Mouse (Mus musculus): ENCODE measurements around the gene Kif1b. TPM values are rescaled to one million over a fixed set of nuclear protein-coding genes. Genes with fewer than 3 reads are reported as not detected.

The Kif1b gene
- total and polyA plus RNA-seq, 3 experiments = 10.0 to 27.6 (median 17.0) TPM

DNA sequence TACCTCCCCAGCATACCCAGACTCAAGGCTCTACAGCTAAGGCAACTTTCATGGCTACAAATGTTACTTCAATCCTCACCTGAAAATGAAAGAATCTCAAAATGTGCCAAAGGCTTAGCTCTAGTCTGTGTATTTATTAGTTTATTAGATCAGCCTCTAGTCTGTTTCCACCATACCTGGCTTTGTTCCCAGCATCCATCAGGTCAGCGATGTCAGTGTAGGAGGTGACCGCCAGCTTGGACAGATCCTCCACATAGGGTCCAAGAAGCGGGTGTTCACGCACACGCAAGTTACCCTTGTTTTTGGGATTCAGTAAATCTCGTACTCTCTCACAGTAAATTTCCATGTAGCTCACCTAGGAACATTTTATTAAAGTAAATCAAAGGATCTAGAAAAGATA lies 37.0 kb downstream of the Kif1b start:
- peaks cover 44 to 69% of the 10 kb centered on the region in 2 experiments for H3K36me3 ChIP-seq (replicated peaks in 1 of 2; ENCODE audit: control insufficient read depth in 1 of 2, insufficient read depth in 1 of 2, low read length in 1 of 2)
- peaks cover 0 to 4% of the 10 kb centered on the region in 2 experiments; a peak in 2 of 4 replicates for H3K4me1 ChIP-seq (ENCODE audit: control insufficient read depth in 1 of 2, insufficient read depth in 2 of 2)
- dilution Hi-C loops (cut with MboI; ENCODE audit: extremely low pct_ligation_motif_present, extremely low pct_unique_long_range_greater_than_20kb, low sequenced_read_pairs) = no loop called here
- peaks cover 4% of the 10 kb centered on the region for H3K9me3 ChIP-seq (replicated peaks; ENCODE audit: low read length)
- TF ChIP-seq NRF1 (IDR thresholded peaks at IDR 0.05; ENCODE audit: low read depth, low read length) (no peak), ZMIZ1 (IDR thresholded peaks at IDR 0.05; ENCODE audit: low read depth, low read length) (0 out of 2 replicates have a peak, but pooled peaks have one; percentile 16)
- no peak overlapping the region for H3K9ac ChIP-seq (ENCODE audit: insufficient read depth, low read depth)
- H3K79me2 ChIP-seq (replicated peaks; ENCODE audit: control insufficient read depth, extremely low read depth, insufficient read depth, poor library complexity, severe bottlenecking) = peaks cover 9% of the 10 kb centered on the region
- in situ Hi-C loops (cut with MboI; ENCODE audit: low pct_ligation_motif_present, low pct_unique_long_range_greater_than_20kb, low sequenced_read_pairs) = no loop called here
- no peaks in the 10 kb centered on the region for H3K27me3 ChIP-seq (replicated peaks)
- DNase-seq (ENCODE audit: extremely low read depth) = no peak
- no peak overlapping the region for H3K4me3 ChIP-seq (replicated peaks in 1 of 3; ENCODE audit: low read depth in 2 of 3, low read length in 2 of 3, poor library complexity in 1 of 3)
- H3K27ac ChIP-seq (ENCODE audit: insufficient read depth, low read depth) = no peak overlapping the region
- H3K4me2 ChIP-seq (ENCODE audit: insufficient read depth, low read depth, poor library complexity, severe bottlenecking) = no peak overlapping the region

- Histone ChIP-seq H3K27me3 (replicated peaks) (no peaks in the 10 kb centered on the region), H3K9ac (ENCODE audit: insufficient read depth, low read depth) (no peak overlapping the region), H3K36me3 (replicated peaks in 1 of 2; ENCODE audit: control insufficient read depth in 1 of 2, insufficient read depth in 1 of 2, low read length in 1 of 2) (peaks cover 45 to 68% of the 10 kb centered on the region in 2 experiments), H3K4me2 (ENCODE audit: insufficient read depth, low read depth, poor library complexity, severe bottlenecking) (no peak overlapping the region), H3K4me3 (replicated peaks in 1 of 3; ENCODE audit: low read depth in 2 of 3, low read length in 2 of 3, poor library complexity in 1 of 3) (no peak overlapping the region), H3K4me1 (ENCODE audit: control insufficient read depth in 1 of 2, insufficient read depth in 2 of 2) (peaks cover 0 to 5% of the 10 kb centered on the region in 2 experiments; a peak in 2 of 4 replicates), H3K9me3 (replicated peaks; ENCODE audit: low read length) (peaks cover 4% of the 10 kb centered on the region), H3K79me2 (replicated peaks; ENCODE audit: control insufficient read depth, extremely low read depth, insufficient read depth, poor library complexity, severe bottlenecking) (peaks cover 16% of the 10 kb centered on the region), H3K27ac (ENCODE audit: insufficient read depth, low read depth) (no peak overlapping the region)
- no peak for DNase-seq (ENCODE audit: extremely low read depth)
- in situ Hi-C loops (cut with MboI; ENCODE audit: low pct_ligation_motif_present, low pct_unique_long_range_greater_than_20kb, low sequenced_read_pairs) = no loop called here
- dilution Hi-C loops (cut with MboI; ENCODE audit: extremely low pct_ligation_motif_present, extremely low pct_unique_long_range_greater_than_20kb, low sequenced_read_pairs) = no loop called here
- no peak for TF ChIP-seq CHD2 (IDR thresholded peaks at IDR 0.05; ENCODE audit: low read length)
- no peak for TF ChIP-seq POLR2AphosphoS2 (IDR thresholded peaks at IDR 0.05; ENCODE audit: low read depth, low read length)
- no peak for TF ChIP-seq SMC3 (IDR thresholded peaks at IDR 0.05; ENCODE audit: low read depth, low read length)
- no peak for TF ChIP-seq IRF4 (IDR thresholded peaks at IDR 0.05; ENCODE audit: low read depth, low read length)
- no peak for TF ChIP-seq NRF1 (IDR thresholded peaks at IDR 0.05; ENCODE audit: low read depth, low read length)
- no peak for TF ChIP-seq MYC (IDR thresholded peaks at IDR 0.05; ENCODE audit: low read depth, low read length)
Measured at GRCm38 (mm10) chr4:149269026-149269425, 38.5 kb downstream of the Kif1b start.

DNA sequence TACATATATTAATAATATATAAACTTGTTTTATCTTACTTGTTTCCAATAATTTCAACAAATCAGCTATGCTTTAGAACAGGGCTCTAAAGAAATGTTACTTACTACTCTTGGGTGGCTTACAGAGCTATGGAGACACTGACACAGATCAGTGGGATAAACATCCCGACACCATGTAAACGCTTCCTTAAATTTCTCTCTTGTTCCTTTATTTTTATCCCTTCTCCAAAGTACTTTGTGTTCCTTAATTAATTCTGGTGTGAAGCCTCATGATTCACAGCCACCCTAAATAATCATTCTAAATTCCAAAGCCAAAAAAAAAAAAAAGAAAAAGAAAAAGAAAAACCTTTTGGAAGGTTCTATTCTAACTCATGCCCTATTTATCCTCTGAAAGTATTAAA lies 42.6 kb downstream of the Kif1b start:
- Histone ChIP-seq H3K27ac (ENCODE audit: insufficient read depth, low read depth) (no peak overlapping the region), H3K79me2 (replicated peaks; ENCODE audit: control insufficient read depth, extremely low read depth, insufficient read depth, poor library complexity, severe bottlenecking) (peaks cover 32% of the 10 kb centered on the region), H3K4me3 (replicated peaks in 1 of 3; ENCODE audit: low read depth in 2 of 3, low read length in 2 of 3, poor library complexity in 1 of 3) (no peak overlapping the region), H3K27me3 (replicated peaks) (no peaks in the 10 kb centered on the region), H3K4me2 (ENCODE audit: insufficient read depth, low read depth, poor library complexity, severe bottlenecking) (no peak overlapping the region), H3K9me3 (replicated peaks; ENCODE audit: low read length) (no peaks in the 10 kb centered on the region), H3K36me3 (replicated peaks in 1 of 2; ENCODE audit: control insufficient read depth in 1 of 2, insufficient read depth in 1 of 2, low read length in 1 of 2) (peaks cover 24 to 42% of the 10 kb centered on the region in 2 experiments), H3K4me1 (ENCODE audit: control insufficient read depth in 1 of 2, insufficient read depth in 2 of 2) (peaks cover 5 to 32% of the 10 kb centered on the region in 2 experiments; a peak in 3 of 4 replicates), H3K9ac (ENCODE audit: insufficient read depth, low read depth) (no peak overlapping the region)
- dilution Hi-C loops (cut with MboI; ENCODE audit: extremely low pct_ligation_motif_present, extremely low pct_unique_long_range_greater_than_20kb, low sequenced_read_pairs) (no loop called here), in situ Hi-C loops (cut with MboI; ENCODE audit: low pct_ligation_motif_present, low pct_unique_long_range_greater_than_20kb, low sequenced_read_pairs) (no loop called here)
- TF ChIP-seq TBP (conservative IDR thresholded peaks at IDR 0.05; ENCODE audit: low read depth, low read length) (no peak), GABPA (IDR thresholded peaks at IDR 0.05; ENCODE audit: insufficient replicate concordance, low read depth, low read length) (no peak), ETS1 (conservative IDR thresholded peaks at IDR 0.05; ENCODE audit: low read depth, low read length) (no peak), JUN (IDR thresholded peaks at IDR 0.05; ENCODE audit: insufficient read depth, low read depth, low read length) (no peak), BHLHE40 (IDR thresholded peaks at IDR 0.05; ENCODE audit: low read depth, low read length) (no peak), KAT2A (IDR thresholded peaks at IDR 0.05; ENCODE audit: insufficient replicate concordance, low read length) (no peak), TCF12 (IDR thresholded peaks at IDR 0.05; ENCODE audit: low read depth, low read length) (no peak), MYC (IDR thresholded peaks at IDR 0.05; ENCODE audit: low read depth, low read length) (no peak), MXI1 (IDR thresholded peaks at IDR 0.05; ENCODE audit: low read depth, low read length) (no peak), ZMIZ1 (IDR thresholded peaks at IDR 0.05; ENCODE audit: low read depth, low read length) (no peak), POLR2AphosphoS2 (IDR thresholded peaks at IDR 0.05; ENCODE audit: low read depth, low read length) (no peak), USF2 (conservative IDR thresholded peaks at IDR 0.05; ENCODE audit: low read depth, low read length) (no peak), POLR2A (IDR thresholded peaks at IDR 0.05; ENCODE audit: low read depth, low read length) (no peak), MAX (IDR thresholded peaks at IDR 0.05; ENCODE audit: low read length) (no peak), SMC3 (IDR thresholded peaks at IDR 0.05; ENCODE audit: low read depth, low read length) (no peak), RCOR1 (conservative IDR thresholded peaks at IDR 0.05; ENCODE audit: low read depth, low read length) (no peak), USF1 (IDR thresholded peaks at IDR 0.05; ENCODE audit: low read depth, low read length) (no peak), ELF1 (IDR thresholded peaks at IDR 0.05; ENCODE audit: low read depth, low read length) (no peak), MAFK (IDR thresholded peaks at IDR 0.05; ENCODE audit: insufficient replicate concordance, low read length) (no peak), PAX5 (IDR thresholded peaks at IDR 0.05; ENCODE audit: low read length) (no peak)
- no peak for DNase-seq (ENCODE audit: extremely low read depth)
